Mouse (Mus musculus): ENCODE data around the gene Hsd17b14. TPM values are rescaled to one million over a fixed set of nuclear protein-coding genes. Genes with fewer than 3 reads are reported as not detected.
"Not testable (repeated sequence)": the region's sequence is repeated elsewhere in the genome, so short reads cannot be mapped to it uniquely, and the experiment has no call there.

The Hsd17b14 gene
- polyA plus RNA-seq, 1 experiment from 2014 or later, result not detected

GRCm38 (mm10) chr7:45526474-45527120 is 28.1 kb upstream of the Hsd17b14 start:
- DNase-seq (ENCODE audit: low spot score) (no peak), ATAC-seq (ENCODE audit: low FRiP score) (no peak)
- H3K9ac ChIP-seq, result peak overlapping the region; percentile 77
- no peaks in the 10 kb centered on the region for H3K27me3 ChIP-seq (ENCODE audit: control insufficient read depth, insufficient read depth, low read length)
- H3K36me3 ChIP-seq (replicated peaks; ENCODE audit: control insufficient read depth, insufficient read depth), result 0 out of 2 replicates have a peak, but pooled peaks cover 5% of the 10 kb centered on the region
- peak overlapping the region; percentile 63 for H3K4me3 ChIP-seq (replicated peaks; ENCODE audit: low read length)
- no peaks in the 10 kb centered on the region for H3K9me3 ChIP-seq (ENCODE audit: control insufficient read depth, low read length)
- peaks cover 21% of the 10 kb centered on the region for H3K4me1 ChIP-seq (replicated peaks; ENCODE audit: control insufficient read depth, insufficient read depth, low read length)
- peak overlapping the region; percentile 73 for H3K4me2 ChIP-seq (replicated peaks)
- WGBS, result 25% methylated on average over 7 of the region's 7 CpGs
- H3K27ac ChIP-seq, result peak overlapping the region; percentile 83

GRCm38 (mm10) chr7:45527169-45527568 is 27.5 kb upstream of the Hsd17b14 start:
- not testable (repeated sequence) for ATAC-seq (ENCODE audit: low FRiP score); H3K27me3 ChIP-seq (ENCODE audit: control insufficient read depth, insufficient read depth, low read length); H3K4me3 ChIP-seq (replicated peaks; ENCODE audit: low read length); H3K9ac ChIP-seq; H3K9me3 ChIP-seq (ENCODE audit: control insufficient read depth, low read length); DNase-seq (ENCODE audit: low spot score); H3K36me3 ChIP-seq (replicated peaks; ENCODE audit: control insufficient read depth, insufficient read depth); H3K27ac ChIP-seq
- Histone ChIP-seq H3K4me1 (replicated peaks; ENCODE audit: control insufficient read depth, insufficient read depth, low read length) (peaks cover 18% of the 10 kb centered on the region), H3K4me2 (replicated peaks) (peak overlapping the region; percentile 73; the same call in 1 of the 2 replicates)
- WGBS, result 93% methylated on average over 6 of the region's 6 CpGs

- Histone ChIP-seq H3K9ac (no peak overlapping the region), H3K4me3 (replicated peaks; ENCODE audit: low read length) (no peak overlapping the region), H3K27ac (no peak overlapping the region), H3K4me1 (replicated peaks; ENCODE audit: control insufficient read depth, insufficient read depth, low read length) (peaks cover 10% of the 10 kb centered on the region), H3K4me2 (replicated peaks) (no peak overlapping the region), H3K9me3 (ENCODE audit: control insufficient read depth, low read length) (no peaks in the 10 kb centered on the region), H3K27me3 (ENCODE audit: control insufficient read depth, insufficient read depth, low read length) (no peaks in the 10 kb centered on the region), H3K36me3 (replicated peaks; ENCODE audit: control insufficient read depth, insufficient read depth) (no peaks in the 10 kb centered on the region)
- WGBS, result 18% methylated on average over 6 of the region's 6 CpGs
- no peak for DNase-seq (ENCODE audit: low spot score)
- ATAC-seq (ENCODE audit: low FRiP score), result no peak
These were observed 25.2 kb upstream of the Hsd17b14 start for GRCm38 (mm10) chr7:45529461-45529860.

GRCm38 (mm10) chr7:45530643-45531042 is 24.1 kb upstream of the Hsd17b14 start:
- Histone ChIP-seq H3K4me3 (replicated peaks; ENCODE audit: low read length) (no peak overlapping the region), H3K4me1 (replicated peaks; ENCODE audit: control insufficient read depth, insufficient read depth, low read length) (no peaks in the 10 kb centered on the region), H3K4me2 (replicated peaks) (no peak overlapping the region), H3K27ac (no peak overlapping the region), H3K9me3 (ENCODE audit: control insufficient read depth, low read length) (no peaks in the 10 kb centered on the region), H3K9ac (no peak overlapping the region), H3K27me3 (ENCODE audit: control insufficient read depth, insufficient read depth, low read length) (no peaks in the 10 kb centered on the region), H3K36me3 (replicated peaks; ENCODE audit: control insufficient read depth, insufficient read depth) (no peaks in the 10 kb centered on the region)
- ATAC-seq (ENCODE audit: low FRiP score), result no peak
- 79% methylated on average over 2 of the region's 2 CpGs for WGBS
- DNase-seq (ENCODE audit: low spot score), result no peak

- Histone ChIP-seq H3K4me2 (replicated peaks) (no peak overlapping the region), H3K36me3 (replicated peaks; ENCODE audit: control insufficient read depth, insufficient read depth) (no peaks in the 10 kb centered on the region)
These were observed 19.0 kb upstream of the Hsd17b14 start for GRCm38 (mm10) chr7:45535676-45536075.

GRCm38 (mm10) chr7:45537602-45538001 is 17.1 kb upstream of the Hsd17b14 start:
- H3K27ac ChIP-seq, result no peak overlapping the region
- peak overlapping the region; percentile 65 for H3K9ac ChIP-seq
- H3K4me3 ChIP-seq (replicated peaks; ENCODE audit: low read length), result peak overlapping the region; percentile 45
- peaks cover 7% of the 10 kb centered on the region; the same call in 1 of the 2 replicates for H3K4me1 ChIP-seq (replicated peaks; ENCODE audit: control insufficient read depth, insufficient read depth, low read length)
- H3K36me3 ChIP-seq (replicated peaks; ENCODE audit: control insufficient read depth, insufficient read depth), result no peaks in the 10 kb centered on the region
- peak overlapping the region; percentile 75 for H3K4me2 ChIP-seq (replicated peaks)
- 77% methylated on average over 10 of the region's 10 CpGs for WGBS
- no peaks in the 10 kb centered on the region for H3K9me3 ChIP-seq (ENCODE audit: control insufficient read depth, low read length)
- H3K27me3 ChIP-seq (ENCODE audit: control insufficient read depth, insufficient read depth, low read length), result no peaks in the 10 kb centered on the region
- ATAC-seq (ENCODE audit: low FRiP score) (no peak), DNase-seq (ENCODE audit: low spot score) (no peak)

More at GRCm38 (mm10) chr7:45535676-45536075, 19.0 kb upstream of the Hsd17b14 start:
- no peaks in the 10 kb centered on the region for H3K27me3 ChIP-seq (ENCODE audit: control insufficient read depth, insufficient read depth, low read length)
- no peak overlapping the region for H3K27ac ChIP-seq
- H3K9ac ChIP-seq, result no peak overlapping the region
- peaks cover 7% of the 10 kb centered on the region; the same call in 1 of the 2 replicates for H3K4me1 ChIP-seq (replicated peaks; ENCODE audit: control insufficient read depth, insufficient read depth, low read length)
- 69% methylated on average over 1 of the region's 1 CpGs for WGBS
- H3K4me3 ChIP-seq (replicated peaks; ENCODE audit: low read length), result no peak overlapping the region
- DNase-seq (ENCODE audit: low spot score) (no peak), ATAC-seq (ENCODE audit: low FRiP score) (no peak)
- no peaks in the 10 kb centered on the region for H3K9me3 ChIP-seq (ENCODE audit: control insufficient read depth, low read length)

GRCm38 (mm10) chr7:45538163-45539041 is 16.3 kb upstream of the Hsd17b14 start:
- H3K9ac ChIP-seq, result peak overlapping the region; percentile 65
- peak overlapping the region; percentile 16; the same call in 1 of the 2 replicates for H3K27ac ChIP-seq
- ATAC-seq (ENCODE audit: low FRiP score), result peak; percentile 89
- H3K27me3 ChIP-seq (ENCODE audit: control insufficient read depth, insufficient read depth, low read length), result no peaks in the 10 kb centered on the region
- peaks cover 7% of the 10 kb centered on the region; the same call in 1 of the 2 replicates for H3K4me1 ChIP-seq (replicated peaks; ENCODE audit: control insufficient read depth, insufficient read depth, low read length)
- peak overlapping the region; percentile 45 for H3K4me3 ChIP-seq (replicated peaks; ENCODE audit: low read length)
- DNase-seq (ENCODE audit: low spot score), result peak; percentile 82
- 2% methylated on average over 28 of the region's 29 CpGs for WGBS
- H3K36me3 ChIP-seq (replicated peaks; ENCODE audit: control insufficient read depth, insufficient read depth), result no peaks in the 10 kb centered on the region
- peak overlapping the region; percentile 75 for H3K4me2 ChIP-seq (replicated peaks)
- H3K9me3 ChIP-seq (ENCODE audit: control insufficient read depth, low read length), result no peaks in the 10 kb centered on the region

- no peaks in the 10 kb centered on the region for H3K9me3 ChIP-seq (ENCODE audit: control insufficient read depth, low read length)
- no peak overlapping the region; the same call in 1 of the 2 replicates for H3K27ac ChIP-seq
- no peak overlapping the region for H3K4me3 ChIP-seq (replicated peaks; ENCODE audit: low read length)
- H3K9ac ChIP-seq, result no peak overlapping the region
- ATAC-seq (ENCODE audit: low FRiP score) (no peak), DNase-seq (ENCODE audit: low spot score) (no peak)
- H3K36me3 ChIP-seq (replicated peaks; ENCODE audit: control insufficient read depth, insufficient read depth), result no peaks in the 10 kb centered on the region
- no peak overlapping the region for H3K4me2 ChIP-seq (replicated peaks)
- WGBS, result 80% methylated on average over 3 of the region's 3 CpGs
- peaks cover 7% of the 10 kb centered on the region; the same call in 1 of the 2 replicates for H3K4me1 ChIP-seq (replicated peaks; ENCODE audit: control insufficient read depth, insufficient read depth, low read length)
- no peaks in the 10 kb centered on the region for H3K27me3 ChIP-seq (ENCODE audit: control insufficient read depth, insufficient read depth, low read length)
These were observed 15.6 kb upstream of the Hsd17b14 start for GRCm38 (mm10) chr7:45539095-45539494.

- no peak overlapping the region for H3K4me2 ChIP-seq (replicated peaks)
- H3K4me3 ChIP-seq (replicated peaks; ENCODE audit: low read length), result no peak overlapping the region
- H3K36me3 ChIP-seq (replicated peaks; ENCODE audit: control insufficient read depth, insufficient read depth), result no peaks in the 10 kb centered on the region
- no peaks in the 10 kb centered on the region for H3K27me3 ChIP-seq (ENCODE audit: control insufficient read depth, insufficient read depth, low read length)
- no peak overlapping the region for H3K27ac ChIP-seq
- 79% methylated on average over 2 of the region's 2 CpGs for WGBS
- peaks cover 7% of the 10 kb centered on the region; the same call in 1 of the 2 replicates for H3K4me1 ChIP-seq (replicated peaks; ENCODE audit: control insufficient read depth, insufficient read depth, low read length)
- H3K9me3 ChIP-seq (ENCODE audit: control insufficient read depth, low read length), result no peaks in the 10 kb centered on the region
- no peak overlapping the region for H3K9ac ChIP-seq
- DNase-seq (ENCODE audit: low spot score) (no peak), ATAC-seq (ENCODE audit: low FRiP score) (no peak)
These were observed 14.5 kb upstream of the Hsd17b14 start for GRCm38 (mm10) chr7:45540213-45540612.
